Mouse (Mus musculus) neural tube, embryonic 12.5 days (tissue): ENCODE results near the gene Kank2. TPM values are rescaled to one million over a fixed set of nuclear protein-coding genes. Genes with fewer than 3 reads are reported as not detected.

Experiments
- ATAC-seq: fragments of 200-750 bp; cut with Nextera tagmentation; 2 replicates; pipeline ENCODE4 v1.8.0; 2017; ENCODE audit warnings: low read depth, mild to moderate bottlenecking, moderate TSS enrichment, moderate library complexity; ENCODE audit not compliant: low FRiP score
- H3K27ac ChIP-seq: fragments of 300-500 bp; sonication (generic); 2 replicates; pipeline ENCODE4 v1.5.1; 2016
- H3K27me3 ChIP-seq: fragments of 300-500 bp; sonication (generic); replicated peaks from 2 replicates; pipeline ENCODE4 v1.6.1; 2016; ENCODE audit warnings: mild to moderate bottlenecking
- H3K36me3 ChIP-seq: fragments of 300-500 bp; sonication (generic); 2 replicates; pipeline ENCODE4 v1.6.1; 2016; ENCODE audit warnings: mild to moderate bottlenecking
- H3K4me1 ChIP-seq: fragments of 300-500 bp; sonication (generic); 2 replicates; pipeline ENCODE4 v1.6.1; 2016
- H3K4me2 ChIP-seq: fragments of 300-500 bp; sonication (generic); replicated peaks from 2 replicates; pipeline ENCODE4 v1.6.1; 2016; ENCODE audit warnings: mild to moderate bottlenecking
- H3K4me3 ChIP-seq: fragments of 300-500 bp; sonication (generic); 2 replicates; pipeline ENCODE4 v1.5.1; 2016
- H3K9ac ChIP-seq: fragments of 300-500 bp; sonication (generic); 2 replicates; pipeline ENCODE4 v1.6.1; 2016; ENCODE audit warnings: mild to moderate bottlenecking
- H3K9me3 ChIP-seq: fragments of 300-500 bp; sonication (generic); 2 replicates; pipeline ENCODE4 v1.6.1; 2016; ENCODE audit warnings: mild to moderate bottlenecking
- WGBS: fragments of 180-500 bp; shearing (Covaris S2); methylation state at CpG from one replicate; pipeline ENCODE4 v1.1.7; 2016; 5-methylcytosine and 5-hydroxymethylcytosine counted together
- polyA plus RNA-seq: library from polyadenylated mRNA; unstranded; fragments of >200 nt; fragmentation: Nextera tagmentation; extraction: Ambion mirVana; gene quantifications from 2 replicates; pipeline ENCODE4 v1.2.1, GENCODE M21; 2016

The Kank2 gene
- polyA plus RNA-seq, 1 experiment from 2014 or later = 7.2 TPM

- H3K27me3 ChIP-seq = no peaks in the 10 kb centered on the region
- H3K27ac ChIP-seq = no peak overlapping the region
- peaks cover 88% of the 10 kb centered on the region for H3K36me3 ChIP-seq
- no peak overlapping the region for H3K4me3 ChIP-seq
- H3K4me1 ChIP-seq = no peaks in the 10 kb centered on the region
- 95% methylated on average over 10 of the region's 10 CpGs for WGBS
- H3K9ac ChIP-seq = no peak overlapping the region
- no peak for ATAC-seq
- H3K9me3 ChIP-seq = no peaks in the 10 kb centered on the region
- no peak overlapping the region for H3K4me2 ChIP-seq
Measured at GRCm38 (mm10) chr9:21737188-21737587, 61.4 kb downstream of the Kank2 start.

DNA sequence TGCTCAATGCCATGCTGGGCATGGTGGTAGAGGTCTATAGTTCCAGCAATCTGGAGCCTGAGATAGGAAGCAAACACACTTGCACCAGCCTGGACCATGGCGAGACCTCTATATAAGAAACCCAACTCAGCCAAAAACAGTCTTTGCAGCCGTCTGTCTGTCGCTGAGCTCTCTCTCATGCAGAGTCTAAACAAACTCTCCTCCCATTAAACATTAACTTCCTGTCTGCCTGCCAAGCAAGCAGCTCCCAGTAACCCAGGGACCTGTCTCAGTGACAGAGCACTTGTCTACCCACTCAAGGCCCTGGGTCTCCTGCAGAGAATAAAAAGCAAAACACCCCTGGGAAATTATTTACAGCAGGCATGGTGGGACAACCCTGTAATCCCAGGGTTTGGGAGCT lies 62.0 kb downstream of the Kank2 start:
- Histone ChIP-seq H3K9me3 (no peaks in the 10 kb centered on the region), H3K4me2 (no peak overlapping the region), H3K4me3 (no peak overlapping the region), H3K9ac (no peak overlapping the region), H3K27ac (no peak overlapping the region), H3K27me3 (no peaks in the 10 kb centered on the region), H3K4me1 (no peaks in the 10 kb centered on the region), H3K36me3 (peaks cover 88% of the 10 kb centered on the region)
- 80% methylated on average over 3 of the region's 3 CpGs for WGBS
- ATAC-seq = no peak

- Histone ChIP-seq H3K27ac (no peak overlapping the region), H3K4me2 (no peak overlapping the region), H3K4me3 (no peak overlapping the region), H3K27me3 (no peaks in the 10 kb centered on the region), H3K9ac (no peak overlapping the region), H3K9me3 (no peaks in the 10 kb centered on the region), H3K4me1 (no peaks in the 10 kb centered on the region), H3K36me3 (peaks cover 90% of the 10 kb centered on the region)
- ATAC-seq = no peak
- WGBS = 86% methylated on average over 14 of the region's 14 CpGs
Measured at GRCm38 (mm10) chr9:21735126-21735525, 63.4 kb downstream of the Kank2 start.

DNA sequence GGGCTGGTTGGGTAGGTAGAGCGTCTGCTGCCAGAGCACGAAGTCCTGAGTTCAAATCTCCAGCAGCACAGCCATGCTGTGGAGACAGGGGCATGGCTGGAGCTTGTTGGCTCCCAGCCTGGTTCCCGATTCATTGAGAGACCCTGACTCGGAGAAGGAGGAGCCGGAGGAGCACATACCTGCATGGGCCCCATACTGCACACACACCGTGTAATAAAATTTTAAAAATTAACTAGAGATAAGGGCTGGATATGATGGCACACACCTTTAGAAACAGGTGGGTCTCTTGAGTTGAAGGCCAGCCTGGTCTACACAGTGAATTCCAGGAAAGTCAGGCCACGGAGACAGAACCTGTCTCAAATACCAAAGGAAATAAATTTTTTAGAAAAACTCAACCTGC lies 64.6 kb downstream of the Kank2 start:
- Histone ChIP-seq H3K27me3 (no peaks in the 10 kb centered on the region), H3K9ac (no peak overlapping the region), H3K4me3 (no peak overlapping the region), H3K4me2 (no peak overlapping the region), H3K9me3 (no peaks in the 10 kb centered on the region), H3K36me3 (peaks cover 81% of the 10 kb centered on the region), H3K27ac (no peak overlapping the region), H3K4me1 (no peaks in the 10 kb centered on the region)
- WGBS = 94% methylated on average over 7 of the region's 7 CpGs
- no peak for ATAC-seq

DNA sequence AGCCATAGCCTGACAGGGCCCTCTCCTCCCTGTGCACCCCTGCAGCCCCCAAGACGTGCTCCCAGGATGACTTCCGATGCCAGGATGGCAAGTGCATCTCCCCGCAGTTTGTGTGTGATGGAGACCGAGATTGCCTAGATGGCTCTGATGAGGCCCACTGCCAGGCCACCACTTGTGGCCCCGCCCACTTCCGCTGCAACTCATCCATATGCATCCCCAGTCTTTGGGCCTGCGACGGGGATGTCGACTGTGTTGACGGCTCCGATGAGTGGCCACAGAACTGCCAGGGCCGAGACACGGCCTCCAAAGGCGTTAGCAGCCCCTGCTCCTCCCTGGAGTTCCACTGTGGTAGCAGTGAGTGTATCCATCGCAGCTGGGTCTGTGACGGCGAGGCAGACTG lies 65.1 kb downstream of the Kank2 start:
- Histone ChIP-seq H3K9me3 (no peaks in the 10 kb centered on the region), H3K36me3 (peaks cover 76% of the 10 kb centered on the region), H3K4me2 (no peak overlapping the region), H3K4me1 (no peaks in the 10 kb centered on the region), H3K27ac (no peak overlapping the region), H3K27me3 (no peaks in the 10 kb centered on the region), H3K9ac (no peak overlapping the region), H3K4me3 (no peak overlapping the region)
- no peak for ATAC-seq
- WGBS = 84% methylated on average over 17 of the region's 17 CpGs

DNA sequence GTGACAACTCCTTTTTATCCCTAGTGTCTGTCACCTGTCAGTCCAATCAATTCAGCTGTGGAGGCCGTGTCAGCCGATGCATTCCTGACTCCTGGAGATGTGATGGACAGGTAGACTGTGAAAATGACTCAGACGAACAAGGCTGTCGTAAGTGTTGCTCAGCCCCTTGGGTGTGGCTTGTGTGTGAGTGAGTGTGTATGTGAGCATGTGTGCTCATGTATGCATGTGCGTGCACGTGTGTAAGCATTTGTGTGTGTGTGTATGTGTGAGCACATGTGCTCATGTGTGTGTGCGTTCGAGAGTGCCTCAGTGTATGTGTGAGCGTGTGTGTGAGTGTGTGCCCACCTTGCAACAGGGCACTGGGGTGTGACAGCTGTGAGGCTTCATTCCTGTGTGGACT lies 66.3 kb downstream of the Kank2 start:
- no peak overlapping the region for H3K9ac ChIP-seq
- WGBS = 96% methylated on average over 9 of the region's 9 CpGs
- no peak for ATAC-seq
- no peak overlapping the region for H3K4me2 ChIP-seq
- peaks cover 67% of the 10 kb centered on the region for H3K36me3 ChIP-seq
- H3K27me3 ChIP-seq = no peaks in the 10 kb centered on the region
- no peaks in the 10 kb centered on the region for H3K4me1 ChIP-seq
- H3K27ac ChIP-seq = no peak overlapping the region
- no peaks in the 10 kb centered on the region for H3K9me3 ChIP-seq
- H3K4me3 ChIP-seq = no peak overlapping the region

DNA sequence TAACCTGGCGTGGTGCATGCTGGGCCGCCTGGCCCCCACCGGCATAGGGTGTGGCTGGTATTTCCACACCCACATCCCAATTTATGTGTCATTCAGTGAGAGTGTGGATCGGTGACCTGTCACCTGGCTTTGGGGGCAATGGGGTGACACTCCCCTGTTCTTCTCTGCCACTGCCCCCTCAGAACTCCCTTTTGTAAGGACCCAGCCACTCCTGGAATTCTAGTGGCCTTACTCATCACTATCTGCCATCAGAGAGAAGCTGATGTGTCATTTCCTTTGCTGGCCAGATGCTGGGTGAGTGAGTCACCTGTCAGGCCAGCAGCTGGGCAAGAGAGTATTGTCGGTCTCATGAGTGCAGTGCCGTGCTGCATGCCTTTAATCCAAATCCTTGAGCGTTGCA lies 69.3 kb downstream of the Kank2 start:
- ATAC-seq = no peak
- H3K4me1 ChIP-seq = peaks cover 21% of the 10 kb centered on the region
- no peaks in the 10 kb centered on the region for H3K9me3 ChIP-seq
- no peak overlapping the region for H3K4me2 ChIP-seq
- no peak overlapping the region for H3K27ac ChIP-seq
- no peaks in the 10 kb centered on the region for H3K27me3 ChIP-seq
- H3K4me3 ChIP-seq = no peak overlapping the region
- no peak overlapping the region for H3K9ac ChIP-seq
- 92% methylated on average over 7 of the region's 7 CpGs for WGBS
- H3K36me3 ChIP-seq = peaks cover 42% of the 10 kb centered on the region

GRCm38 (mm10) chr9:21728261-21728832 lies 70.2 kb downstream of the Kank2 start:
- no peaks in the 10 kb centered on the region for H3K9me3 ChIP-seq
- WGBS = 92% methylated on average over 10 of the region's 10 CpGs
- peaks cover 33% of the 10 kb centered on the region for H3K36me3 ChIP-seq

DNA sequence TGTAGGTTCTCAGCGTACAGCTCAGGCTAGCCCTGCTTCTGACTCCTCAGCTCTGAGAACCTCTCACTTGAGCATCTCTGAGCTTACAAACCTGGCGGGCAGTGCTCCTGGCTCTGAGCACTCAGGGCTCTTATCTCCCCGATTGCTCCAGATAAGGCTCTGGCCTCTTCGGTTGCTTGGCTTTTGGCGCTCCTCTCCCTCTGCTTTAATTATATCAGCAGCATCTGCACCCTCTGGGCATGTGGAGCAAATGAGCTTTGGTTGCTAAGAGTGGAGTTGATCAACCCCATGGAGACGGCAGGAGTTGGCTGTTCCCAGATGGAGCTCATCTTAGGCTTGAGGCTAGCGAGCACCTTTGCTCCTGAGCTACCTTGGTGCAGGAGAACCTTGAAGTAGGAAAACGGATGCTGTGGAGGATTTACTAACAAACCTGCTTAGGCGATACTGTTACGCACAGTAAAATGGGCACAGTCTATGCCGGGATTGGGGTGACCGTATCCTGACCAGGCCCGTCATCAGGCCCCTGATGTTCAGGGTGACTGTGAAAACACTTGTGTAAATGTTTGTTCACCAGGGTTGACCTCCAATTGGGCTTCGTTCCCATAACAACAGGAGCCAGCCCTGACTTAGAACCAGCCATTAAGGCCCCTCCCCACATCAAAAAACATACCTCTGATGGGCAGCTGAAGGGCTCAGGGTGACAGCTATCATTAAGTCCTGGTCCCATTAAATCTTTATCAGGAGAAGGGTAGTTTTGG lies 72.1 kb downstream of the Kank2 start:
- Histone ChIP-seq H3K36me3 (peaks cover 13% of the 10 kb centered on the region; the same call in 1 of the 2 replicates), H3K9me3 (no peaks in the 10 kb centered on the region), H3K27ac (no peak overlapping the region), H3K4me1 (peaks cover 21% of the 10 kb centered on the region), H3K4me2 (peak overlapping the region; percentile 78), H3K4me3 (no peak overlapping the region), H3K27me3 (no peaks in the 10 kb centered on the region), H3K9ac (no peak overlapping the region)
- ATAC-seq = no peak
- WGBS = 73% methylated on average over 14 of the region's 14 CpGs

More at GRCm38 (mm10) chr9:21728261-21728832, 70.2 kb downstream of the Kank2 start:
- no peak overlapping the region for H3K4me2 ChIP-seq
- peaks cover 21% of the 10 kb centered on the region for H3K4me1 ChIP-seq
- H3K4me3 ChIP-seq = no peak overlapping the region
- no peak overlapping the region for H3K27ac ChIP-seq
- no peak for ATAC-seq
- no peak overlapping the region for H3K9ac ChIP-seq
- H3K27me3 ChIP-seq = no peaks in the 10 kb centered on the region

- Histone ChIP-seq H3K36me3 (peaks cover 8% of the 10 kb centered on the region; the same call in 1 of the 2 replicates), H3K27me3 (no peaks in the 10 kb centered on the region), H3K4me1 (peaks cover 21% of the 10 kb centered on the region), H3K9me3 (no peaks in the 10 kb centered on the region), H3K4me3 (peak overlapping the region; percentile 71), H3K4me2 (peak overlapping the region; percentile 78), H3K27ac (no peak overlapping the region), H3K9ac (peak overlapping the region; percentile 54; the same call in 1 of the 2 replicates)
- no peak for ATAC-seq
- 89% methylated on average over 23 of the region's 23 CpGs for whole genome bisulfite sequencing
Measured at GRCm38 (mm10) chr9:21725224-21726121, 73.1 kb downstream of the Kank2 start.

- under 1% methylated on average over 18 of the region's 18 CpGs for WGBS
Measured at GRCm38 (mm10) chr9:21724147-21724536, 74.4 kb downstream of the Kank2 start.

More at GRCm38 (mm10) chr9:21724147-21724536, 74.4 kb downstream of the Kank2 start:
- peak overlapping the region; percentile 64 for H3K9ac ChIP-seq
- ATAC-seq = peak; percentile 96
- H3K4me2 ChIP-seq = peak overlapping the region; percentile 78
- peaks cover 3% of the 10 kb centered on the region; the same call in 1 of the 2 replicates for H3K36me3 ChIP-seq
- peak overlapping the region; percentile 71 for H3K4me3 ChIP-seq
- peaks cover 21% of the 10 kb centered on the region for H3K4me1 ChIP-seq
- H3K9me3 ChIP-seq = no peaks in the 10 kb centered on the region
- H3K27ac ChIP-seq = 0 out of 2 replicates have a peak overlapping the region, but pooled peaks have one; percentile 79
- H3K27me3 ChIP-seq = no peaks in the 10 kb centered on the region
